Mouse (Mus musculus): Measurements from ENCODE around the gene Olfr312.

The Olfr312 gene

DNA sequence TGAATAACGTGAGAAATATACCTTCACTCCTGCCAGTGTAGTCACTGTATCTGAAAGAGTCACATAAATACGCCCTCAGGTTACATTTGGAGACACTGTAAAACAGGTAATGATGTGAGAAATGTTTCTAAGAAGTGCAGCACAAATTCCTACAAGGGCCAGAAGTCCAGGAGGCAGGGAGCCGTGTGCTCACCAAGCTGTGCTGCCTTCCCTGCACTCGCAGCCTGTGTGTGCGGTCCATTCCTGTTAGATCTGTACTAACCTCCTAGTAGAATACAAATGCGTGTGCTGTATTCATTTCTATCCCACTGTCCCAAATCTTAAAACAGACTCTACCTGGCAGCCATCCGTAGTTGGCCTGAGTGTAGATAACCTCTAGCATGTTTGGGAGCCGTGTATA, 31.7 kb downstream of the Olfr312 start:
- no peak for DNase-seq (ENCODE audit: low spot score)

DNA sequence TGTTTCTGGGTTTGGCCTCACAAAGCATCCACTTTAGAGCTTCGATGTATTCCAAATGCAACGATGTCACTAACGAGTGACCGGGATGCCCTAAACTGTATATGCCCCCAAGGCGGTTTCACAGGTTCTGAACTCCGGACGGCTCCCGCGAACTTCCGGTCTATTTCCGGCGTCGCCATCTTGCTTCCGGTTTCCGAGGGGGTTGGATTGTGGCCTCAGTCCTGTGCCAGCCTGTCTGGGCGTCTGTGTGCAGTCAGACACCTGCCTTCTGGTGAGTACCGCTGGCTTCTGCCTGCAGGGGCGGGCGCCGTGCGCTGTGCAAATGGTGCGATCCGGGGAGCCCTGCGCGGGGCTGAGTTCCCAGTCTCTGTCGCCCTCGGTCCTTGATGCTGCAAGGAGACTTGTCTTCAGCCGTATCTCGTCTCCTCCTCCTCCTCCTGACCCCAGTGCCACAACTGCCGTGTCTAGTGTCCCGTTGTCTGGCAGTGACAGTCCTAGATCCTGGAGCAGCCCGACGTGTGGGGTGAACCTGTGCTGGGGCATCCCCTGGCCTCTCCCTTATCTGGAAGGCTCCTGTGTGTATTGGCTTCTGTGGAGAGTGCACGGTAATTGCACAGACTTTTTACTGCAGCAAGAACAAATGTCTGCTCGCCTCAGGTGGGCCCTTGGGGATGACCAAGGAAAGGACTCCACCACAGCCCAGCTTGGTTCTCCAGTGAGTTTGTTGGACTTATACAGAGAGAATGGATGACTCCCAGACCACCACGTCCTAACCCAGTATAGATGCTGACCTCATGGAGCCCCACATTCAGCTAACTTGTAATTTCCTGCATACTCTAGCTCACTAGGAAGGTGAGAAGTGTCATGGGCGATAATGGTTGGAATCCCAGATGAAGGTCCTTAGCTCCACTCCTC, 38.3 kb downstream of the Olfr312 start, which contains the start of gene 2810021J22Rik:
Gene 2810021J22Rik (plus strand): TSS at position 178 of the 915 bp plus-strand sequence.
- DNase-seq (ENCODE audit: low spot score) = peak; percentile 84

DNA sequence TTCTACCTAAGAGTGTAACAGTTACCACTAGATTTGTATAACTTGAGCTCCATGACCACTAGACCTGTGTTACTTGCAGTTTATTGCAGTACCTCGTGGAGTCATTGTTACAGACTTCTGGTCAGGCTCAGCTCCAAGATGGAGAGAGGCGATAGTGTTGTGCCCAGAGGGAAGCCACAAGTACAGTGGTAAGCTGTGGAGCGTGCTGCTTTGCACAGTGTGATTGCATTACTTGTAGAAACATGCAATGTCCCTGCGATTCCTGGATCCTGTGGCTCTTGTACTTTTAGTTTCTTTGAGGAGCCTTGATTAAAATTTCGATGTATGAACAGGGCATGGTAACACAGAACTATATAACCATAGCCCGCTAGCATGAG, 38.9 kb downstream of the Olfr312 start:
- peak; percentile 22 for DNase-seq (ENCODE audit: low spot score)

DNA sequence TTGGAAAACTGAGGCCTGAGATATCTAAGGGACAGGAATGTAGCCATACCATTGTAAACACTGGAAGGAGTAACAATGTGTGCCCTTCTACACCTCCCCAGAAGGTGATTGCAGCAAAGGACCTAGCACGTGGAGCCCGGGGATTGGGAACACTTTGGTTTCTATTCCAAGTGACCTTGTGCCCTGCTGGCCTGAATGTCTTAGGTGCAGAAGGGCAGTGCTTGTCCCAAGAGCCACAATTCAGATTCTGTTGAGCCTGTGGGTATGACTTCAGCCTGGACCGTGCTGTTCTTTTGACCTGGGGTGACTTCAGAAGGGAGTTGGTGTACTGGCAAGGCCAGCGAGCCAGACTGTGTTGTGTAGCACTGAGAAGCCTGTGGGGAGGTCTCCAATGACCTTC, 41.9 kb downstream of the Olfr312 start:
- DNase-seq (ENCODE audit: low spot score) = no peak

DNA sequence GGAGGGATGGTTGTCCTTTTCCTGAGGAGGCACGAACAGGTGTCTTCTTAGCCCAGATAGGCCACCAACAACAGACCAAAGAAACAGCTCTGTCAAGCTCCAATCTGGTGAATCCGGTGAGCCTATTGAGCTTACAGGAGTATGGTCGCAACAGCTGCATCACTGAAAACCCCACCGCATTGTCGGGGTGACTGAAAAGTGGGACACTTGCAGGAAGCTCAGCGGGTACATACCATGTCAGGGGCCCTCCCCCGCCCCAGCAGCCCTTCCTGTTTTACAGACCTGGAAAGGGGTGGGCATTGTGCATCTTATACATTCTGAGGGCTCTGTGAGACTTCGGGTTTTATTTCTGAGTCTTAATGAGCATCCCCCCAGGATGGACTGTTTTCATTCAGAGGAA, 54.7 kb downstream of the Olfr312 start:
- DNase-seq (ENCODE audit: low spot score) = no peak
